Mouse (Mus musculus) right cerebral cortex, postnatal 25 days (tissue): ENCODE results near the gene Polr2l.

Experiments
- DNase-seq: peaks from one replicate; pipeline ENCODE4 v3.0.0; 2022

Gene Polr2l

DNA sequence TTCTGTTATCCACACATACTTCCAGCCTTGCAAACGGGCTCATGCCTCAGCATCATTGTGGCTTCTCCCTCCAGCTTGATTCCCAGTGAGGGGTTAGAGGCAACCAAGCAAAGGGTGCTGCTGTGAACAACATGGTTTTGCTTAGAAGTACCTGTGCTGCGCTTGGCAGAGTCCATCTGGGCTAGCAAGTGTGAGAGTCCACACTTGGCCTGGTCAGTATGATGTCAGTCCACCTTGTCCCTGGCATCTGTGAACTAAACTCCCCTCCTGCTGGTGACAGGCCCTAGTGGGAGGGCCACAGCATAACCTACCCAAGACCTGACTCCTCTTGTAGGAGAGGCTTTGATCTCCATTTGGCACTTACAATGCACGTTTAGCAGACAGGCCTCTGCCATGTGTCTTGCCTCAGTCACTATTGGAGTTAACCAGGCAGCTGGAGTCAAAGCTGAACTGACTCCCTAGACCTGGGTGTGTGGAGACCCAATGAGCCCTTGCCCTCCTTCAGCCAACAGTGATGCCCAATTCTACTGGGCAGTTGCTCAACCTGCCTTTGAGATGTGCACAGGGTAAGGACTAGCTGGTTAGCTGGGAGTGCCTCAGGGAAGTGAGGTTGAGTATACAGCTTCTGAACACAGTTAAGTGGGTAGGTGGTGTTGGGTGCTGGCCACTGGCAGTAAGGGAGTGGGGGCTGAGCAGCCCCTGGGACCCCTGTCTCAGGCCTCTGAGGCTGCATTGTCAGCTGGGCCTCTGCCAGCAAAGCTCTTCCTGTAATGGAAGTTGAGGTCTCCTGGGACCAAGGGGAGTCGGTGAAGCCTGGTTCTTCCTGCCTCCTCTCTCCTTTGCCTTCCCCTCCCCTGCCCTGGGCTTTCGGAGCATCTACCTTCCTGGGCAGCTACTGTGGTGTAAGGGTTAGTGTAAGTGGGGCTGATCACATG, 9.5 kb upstream of the Polr2l start:
- no peak for DNase-seq

DNA sequence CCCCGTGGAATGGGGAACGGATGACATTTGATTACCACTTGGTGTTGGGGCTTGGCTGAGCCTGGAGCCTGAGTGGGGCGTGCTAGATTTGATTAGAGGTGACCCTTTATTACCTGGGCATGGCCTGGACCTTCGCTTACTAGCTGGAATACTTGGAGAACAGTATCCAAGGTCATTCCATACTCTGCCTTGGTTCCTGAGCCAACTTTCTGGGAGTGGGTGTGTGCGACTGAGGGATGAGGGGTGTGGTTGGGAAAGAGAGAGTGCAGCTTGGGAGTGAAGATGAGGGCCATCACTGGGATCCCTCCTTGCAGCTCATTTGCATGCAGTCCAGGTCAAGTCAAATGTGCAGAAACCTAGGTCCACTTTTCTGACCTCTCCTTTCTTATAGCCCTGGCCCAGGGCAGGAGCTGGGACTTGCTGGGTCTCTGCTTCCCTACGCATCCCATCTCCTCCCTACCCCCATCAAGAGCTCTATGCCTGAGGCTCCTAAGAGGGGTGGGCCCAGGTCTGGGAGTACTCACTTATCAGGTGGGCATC, 8.3 kb upstream of the Polr2l start:
- no peak for DNase-seq

DNA sequence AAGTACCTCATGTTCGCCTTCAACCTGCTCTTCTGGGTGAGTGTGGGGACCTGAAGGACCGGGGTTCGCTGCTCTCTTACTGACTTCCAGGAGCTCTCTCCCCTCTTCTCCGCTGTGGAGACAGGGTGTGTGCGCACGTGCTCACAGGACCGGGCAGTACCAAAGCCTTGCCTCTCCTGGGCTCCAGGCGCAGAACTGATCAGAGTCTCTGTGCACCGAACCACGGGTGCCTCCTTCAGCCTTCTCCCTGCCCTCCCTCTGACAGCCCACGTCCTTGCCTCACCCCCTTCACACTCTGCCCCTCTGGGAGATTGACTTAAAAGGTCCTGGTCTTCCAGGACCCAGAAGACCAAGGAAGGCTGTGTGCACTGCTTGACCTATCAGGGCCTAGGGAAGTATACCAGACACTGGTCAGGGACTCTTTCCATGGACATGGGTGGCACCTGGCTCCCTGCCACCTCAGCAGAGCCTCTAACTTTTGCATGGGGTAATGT, 7.6 kb upstream of the Polr2l start:
- DNase-seq = no peak

DNA sequence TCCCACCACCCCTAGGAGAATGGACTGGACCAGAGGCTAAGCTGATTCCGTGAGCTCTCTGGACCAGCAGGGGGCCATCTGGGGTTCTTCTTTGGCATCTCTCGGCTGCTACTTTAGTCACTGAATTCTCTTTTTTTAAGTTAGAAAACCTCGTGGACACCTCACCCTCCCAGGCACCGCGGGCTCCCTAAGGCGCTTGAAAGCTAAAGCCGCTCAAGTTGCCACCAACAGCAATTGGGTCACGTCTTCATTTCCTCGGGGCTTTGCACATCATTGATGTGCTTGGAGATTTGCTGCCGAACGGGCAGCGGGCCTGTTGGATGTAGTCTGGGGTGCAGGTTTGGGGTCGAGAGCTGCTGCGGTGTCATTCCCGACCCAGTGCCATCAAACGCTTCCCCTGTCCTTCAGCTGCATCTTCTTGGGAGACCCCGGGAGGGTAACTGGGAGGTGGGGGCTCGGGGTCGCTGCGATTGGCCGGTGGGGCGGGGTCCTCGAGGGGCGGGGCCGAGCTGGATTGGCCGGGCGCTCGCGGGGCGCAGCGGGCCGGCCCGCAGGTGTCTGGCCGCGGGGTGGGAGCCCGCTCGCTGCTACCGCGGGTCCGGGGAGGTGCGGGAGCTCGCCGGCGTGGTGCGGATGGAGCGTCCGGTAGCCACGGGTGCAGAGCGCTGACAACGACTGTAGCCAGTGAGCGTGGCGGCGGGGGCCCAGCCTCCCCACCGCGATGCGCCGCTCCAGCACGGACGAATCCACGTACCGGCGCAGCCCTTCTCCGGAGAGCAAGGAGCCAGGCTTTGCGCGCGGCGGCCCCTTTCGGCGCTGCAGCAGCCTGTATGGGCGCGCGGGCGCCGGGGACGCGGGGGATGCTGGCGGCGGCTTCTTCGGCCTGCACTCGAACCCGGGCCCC, 6.8 kb upstream of the Polr2l start:
- DNase-seq = peak; percentile 68

DNA sequence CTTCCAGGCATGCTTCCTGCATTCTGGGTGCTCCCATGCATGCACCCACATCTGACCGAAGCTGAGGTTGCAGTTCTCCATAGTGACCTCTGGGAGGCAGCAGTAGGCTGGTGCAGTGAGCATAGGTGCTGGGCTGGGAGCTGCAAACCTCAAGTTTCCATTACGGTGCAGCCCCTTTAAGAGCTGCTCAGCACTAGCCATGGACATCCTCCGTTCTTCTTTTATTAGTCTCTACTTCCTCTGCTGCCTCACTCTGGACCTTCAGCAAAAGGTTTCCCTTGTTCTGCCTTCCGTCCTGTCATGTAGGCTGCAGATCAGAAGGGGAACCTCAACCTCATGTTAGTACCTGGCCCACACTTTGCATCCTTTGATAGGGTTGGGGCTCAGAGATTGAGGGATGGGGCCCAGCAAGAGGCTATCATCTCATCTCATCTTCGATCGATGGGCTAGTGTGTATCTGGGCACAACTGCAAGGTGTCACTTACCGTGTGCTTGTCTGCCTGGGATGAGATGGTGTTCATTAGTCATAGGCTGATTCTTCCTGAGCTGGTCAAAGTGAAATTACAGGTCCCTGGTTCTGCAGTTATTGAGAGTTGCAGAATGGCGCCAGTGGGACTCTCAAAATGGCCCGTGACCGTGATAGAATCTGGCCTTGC, 6.0 kb upstream of the Polr2l start:
- peak; percentile 75 for DNase-seq

DNA sequence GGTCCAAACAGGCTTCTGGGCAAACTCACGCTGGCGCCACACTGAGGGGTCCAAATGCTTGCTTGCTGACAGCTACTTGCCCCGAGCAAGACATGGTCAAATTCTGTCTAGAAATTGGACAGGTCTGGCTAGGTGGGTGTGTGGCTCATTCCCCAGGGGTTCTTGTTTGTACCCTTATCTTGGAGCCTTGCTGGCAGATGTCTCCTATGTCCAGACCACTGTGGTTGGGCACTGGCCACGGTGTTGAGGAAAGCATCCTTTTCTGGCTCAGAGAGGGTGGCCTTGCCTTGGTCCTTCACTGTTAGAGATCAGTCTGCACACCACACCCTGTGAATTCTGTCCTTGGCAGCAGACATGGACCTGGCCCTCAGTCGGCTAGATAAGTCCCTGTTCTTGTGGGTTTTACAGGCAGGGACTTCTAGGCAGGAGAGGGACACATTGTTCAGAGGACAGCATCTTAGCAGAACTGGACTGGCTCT, 3.4 kb upstream of the Polr2l start:
- DNase-seq = no peak

DNA sequence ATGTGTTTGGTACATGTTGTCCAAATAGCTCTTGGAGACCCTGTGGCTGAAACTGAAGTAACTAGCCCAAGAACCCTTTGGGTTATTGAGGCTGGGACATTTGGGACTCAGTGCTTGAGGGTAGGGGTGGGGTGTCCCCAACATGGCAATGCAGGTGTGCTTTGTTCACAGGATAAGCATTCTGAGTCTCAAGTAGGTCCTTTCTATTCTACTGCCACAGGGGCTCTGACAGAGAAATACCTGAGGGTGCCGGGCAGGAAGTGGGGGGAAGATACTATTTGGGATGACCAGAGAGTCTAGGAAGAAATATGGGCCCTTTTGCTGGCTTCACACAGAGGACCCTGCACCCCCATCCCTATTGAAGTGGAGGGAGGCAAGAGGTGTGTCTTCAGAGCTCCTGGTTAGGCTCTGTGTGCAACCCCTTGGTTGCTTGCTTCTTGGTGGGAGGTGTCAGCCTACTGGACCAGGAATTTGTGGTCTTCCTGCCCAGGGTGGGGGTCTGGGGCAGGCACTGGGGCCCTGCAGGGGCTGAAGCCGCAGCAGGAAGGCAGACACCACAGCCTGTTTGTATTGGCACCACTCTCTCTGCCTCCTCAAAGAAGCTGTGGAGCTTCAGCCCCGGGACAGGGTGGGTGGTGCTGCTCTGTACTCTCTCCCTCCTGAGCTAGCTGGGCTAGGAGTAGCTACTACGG, 2.8 kb upstream of the Polr2l start:
- DNase-seq = no peak

DNA sequence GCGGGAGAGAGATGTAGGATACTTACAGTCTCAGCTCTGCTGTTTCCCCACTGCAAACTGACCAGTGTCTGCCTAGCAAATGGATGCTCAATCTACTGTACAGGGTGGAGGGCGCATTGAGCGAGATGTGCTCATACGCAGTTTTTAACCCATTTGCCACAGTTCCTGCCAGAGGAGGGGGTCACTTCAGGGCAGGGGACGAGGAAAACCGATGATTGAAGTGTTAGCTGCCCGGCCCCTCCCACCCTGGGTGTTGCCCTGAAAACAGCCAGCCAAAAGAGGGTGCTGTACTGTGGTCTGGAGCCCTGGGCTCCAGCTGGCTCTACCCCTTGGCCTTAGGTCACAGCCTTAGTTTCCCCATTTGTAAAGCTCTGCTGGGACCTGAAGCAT, 2.0 kb upstream of the Polr2l start:
- no peak for DNase-seq

DNA sequence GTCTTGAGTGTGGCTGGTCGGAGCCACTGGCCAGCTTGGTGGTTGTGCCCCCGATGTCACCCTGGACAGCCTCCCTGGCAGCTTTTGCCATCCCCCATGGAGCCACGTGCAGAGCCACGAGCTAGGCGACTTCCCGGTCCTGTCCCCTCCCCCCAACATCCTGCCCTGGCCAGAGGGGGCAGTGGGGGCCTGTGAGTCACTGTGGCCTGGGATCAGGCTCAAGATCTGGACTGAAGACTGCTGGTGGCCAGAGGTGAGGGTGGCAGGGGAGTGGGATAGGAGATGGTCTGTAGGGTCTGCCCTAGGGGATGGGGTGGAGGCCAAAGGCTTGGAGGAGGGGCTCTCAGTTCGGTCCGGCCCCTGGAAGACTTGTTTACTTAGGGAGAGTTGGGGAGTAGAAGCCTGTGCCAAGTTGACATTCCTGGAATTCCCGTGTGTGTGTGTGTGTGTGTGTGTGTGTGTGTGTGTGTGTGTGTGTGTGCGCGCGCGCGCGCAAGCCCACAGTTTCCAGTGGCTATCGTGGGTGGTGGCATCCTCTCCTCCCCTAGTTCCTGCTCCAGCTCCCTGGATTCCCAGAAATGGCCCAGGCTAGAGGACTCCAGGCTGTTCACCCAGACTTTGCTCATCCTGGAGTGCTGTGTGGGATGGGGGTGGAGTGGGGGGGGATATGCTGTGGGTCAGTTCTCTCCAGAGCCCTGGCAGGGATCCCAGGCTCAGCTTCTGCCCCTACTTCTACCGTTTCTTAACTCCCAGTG, 1.5 kb upstream of the Polr2l start:
- DNase-seq = no peak

DNA sequence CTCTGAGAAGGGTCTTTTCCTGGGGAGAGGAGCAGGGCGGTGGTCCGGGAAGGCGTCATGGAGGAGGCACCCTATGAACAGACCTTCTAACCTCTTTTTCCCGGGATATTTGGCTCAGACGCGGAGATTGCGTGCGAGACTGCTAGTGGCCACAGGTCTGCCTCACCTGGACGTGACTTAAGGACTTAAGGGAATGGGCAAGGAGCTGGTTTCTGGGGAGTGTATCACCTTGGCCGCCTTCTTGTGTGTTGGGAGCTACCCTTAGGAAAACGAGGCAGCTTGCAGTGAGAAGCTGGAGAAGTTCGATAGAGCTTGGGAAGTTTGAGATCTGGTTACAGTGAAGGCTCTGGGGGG, 850 bp upstream of the Polr2l start:
- DNase-seq = no peak

DNA sequence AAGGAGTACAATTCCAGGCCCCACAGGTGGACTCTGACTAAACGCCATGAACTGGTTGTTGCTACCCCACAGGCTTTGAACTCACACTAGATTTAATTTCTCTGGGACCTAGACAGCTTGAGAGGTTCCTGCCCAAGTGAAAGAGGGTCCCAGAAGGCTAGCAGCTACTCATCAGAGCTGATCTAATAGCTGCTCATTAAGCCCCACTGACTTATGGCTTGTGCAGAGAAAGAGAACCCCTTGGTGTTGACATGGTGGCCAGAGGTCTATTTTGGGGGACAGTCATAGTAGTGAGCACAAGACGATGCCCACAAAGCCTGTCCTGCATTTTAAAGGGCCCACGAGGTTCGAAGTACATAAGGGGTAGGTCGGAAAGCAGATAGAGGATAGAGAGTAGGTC, 772 bp downstream of the Polr2l start:
- no peak for DNase-seq

DNA sequence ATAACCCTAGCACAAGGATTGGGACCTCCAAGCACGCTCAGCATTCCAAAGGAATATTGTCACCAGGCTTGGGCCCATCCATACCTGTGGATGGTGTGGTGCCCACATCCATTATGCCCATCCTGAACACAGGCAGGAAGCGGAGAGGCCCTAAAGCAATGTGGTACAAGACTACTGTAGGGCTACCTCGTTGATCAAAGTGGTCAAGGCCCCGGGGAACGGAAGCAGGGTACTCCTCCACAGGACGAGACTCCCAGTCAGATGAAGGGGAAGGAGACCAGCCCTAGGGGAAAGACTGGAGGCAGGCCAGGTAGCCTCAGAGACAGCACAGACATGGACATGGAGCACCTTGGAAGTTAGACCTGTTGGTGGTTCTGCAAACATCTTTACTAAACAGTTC, 2.2 kb downstream of the Polr2l start:
- no peak for DNase-seq

DNA sequence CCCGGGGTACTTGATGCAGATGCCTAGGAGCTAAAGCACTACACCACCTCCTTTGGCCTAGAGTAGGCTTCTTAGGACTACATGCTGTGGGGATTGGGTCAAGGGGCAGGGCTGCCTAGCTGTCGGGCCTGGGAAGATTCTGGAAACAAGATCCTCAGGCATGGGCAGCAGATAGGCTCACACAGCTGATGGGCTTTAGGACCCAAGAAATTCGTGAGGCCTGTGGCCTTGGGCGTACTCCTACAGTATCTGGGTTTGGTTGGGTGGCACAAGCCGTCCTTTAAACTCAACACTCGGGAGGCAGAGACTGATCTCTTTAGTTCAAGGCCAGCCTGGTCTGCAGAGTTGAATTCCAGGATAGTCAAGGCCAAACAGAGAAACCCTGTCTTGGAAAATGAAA, 2.7 kb downstream of the Polr2l start:
- no peak for DNase-seq

DNA sequence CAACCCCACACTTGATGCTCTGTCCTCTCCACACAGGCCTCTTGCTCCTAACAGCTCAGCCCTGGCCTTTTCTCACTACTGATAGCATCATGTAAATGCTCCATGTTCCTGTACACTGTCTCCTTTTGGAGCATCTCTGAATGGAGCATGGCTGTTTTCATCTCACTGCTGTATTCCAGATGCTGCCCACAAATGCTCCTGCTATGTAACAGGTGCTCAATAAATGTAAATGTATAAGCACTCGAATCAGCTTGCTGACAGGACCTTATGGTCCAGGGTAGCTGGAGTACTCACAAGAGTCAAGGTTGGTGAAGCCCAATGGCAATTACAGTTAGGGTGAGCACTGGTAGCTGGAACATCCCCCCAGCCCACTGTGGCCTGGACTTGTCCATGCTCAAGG, 3.7 kb downstream of the Polr2l start:
- DNase-seq = no peak

DNA sequence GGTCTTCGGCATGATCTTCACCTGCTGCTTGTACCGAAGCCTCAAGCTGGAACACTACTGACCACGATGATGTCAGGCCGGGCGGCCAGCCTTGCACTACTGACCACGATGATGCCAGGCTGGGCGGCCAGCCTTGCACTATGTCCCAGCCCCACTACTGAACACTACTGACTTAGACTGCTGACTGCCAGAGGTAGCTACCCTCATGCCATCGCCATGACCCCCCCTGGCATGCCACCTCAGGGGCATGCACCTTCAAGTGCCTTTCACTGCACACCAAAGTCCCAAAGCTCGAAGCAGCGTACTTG, 4.3 kb downstream of the Polr2l start:
- DNase-seq = no peak

DNA sequence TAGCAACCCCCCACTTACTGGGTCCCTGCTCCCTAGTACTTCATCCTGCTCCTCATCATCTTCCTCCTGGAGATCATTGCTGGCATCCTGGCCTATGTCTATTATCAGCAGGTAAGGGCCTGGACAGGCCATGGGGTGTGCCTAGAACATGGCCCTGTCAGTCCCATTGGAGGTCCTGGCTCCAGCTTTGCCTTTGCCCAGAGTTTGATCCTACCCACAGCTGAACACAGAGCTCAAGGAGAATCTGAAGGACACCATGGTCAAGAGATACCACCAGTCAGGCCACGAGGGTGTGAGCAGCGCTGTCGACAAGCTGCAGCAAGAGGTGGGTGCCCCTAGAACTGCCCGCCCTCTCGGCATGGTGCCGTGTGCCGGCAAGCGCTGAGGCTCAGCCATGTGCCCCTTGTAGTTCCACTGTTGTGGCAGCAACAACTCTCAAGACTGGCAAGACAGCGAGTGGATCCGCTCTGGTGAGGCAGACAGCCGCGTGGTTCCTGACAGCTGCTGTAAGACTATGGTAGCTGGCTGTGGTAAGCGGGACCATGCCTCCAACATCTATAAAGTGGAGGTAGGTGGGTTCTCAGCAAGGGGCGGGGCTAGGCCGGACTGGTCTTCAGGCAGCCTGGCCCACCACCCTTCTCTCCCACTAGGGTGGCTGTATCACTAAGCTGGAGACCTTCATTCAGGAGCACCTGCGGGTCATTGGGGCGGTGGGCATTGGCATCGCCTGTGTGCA, 4.9 kb downstream of the Polr2l start:
- no peak for DNase-seq

DNA sequence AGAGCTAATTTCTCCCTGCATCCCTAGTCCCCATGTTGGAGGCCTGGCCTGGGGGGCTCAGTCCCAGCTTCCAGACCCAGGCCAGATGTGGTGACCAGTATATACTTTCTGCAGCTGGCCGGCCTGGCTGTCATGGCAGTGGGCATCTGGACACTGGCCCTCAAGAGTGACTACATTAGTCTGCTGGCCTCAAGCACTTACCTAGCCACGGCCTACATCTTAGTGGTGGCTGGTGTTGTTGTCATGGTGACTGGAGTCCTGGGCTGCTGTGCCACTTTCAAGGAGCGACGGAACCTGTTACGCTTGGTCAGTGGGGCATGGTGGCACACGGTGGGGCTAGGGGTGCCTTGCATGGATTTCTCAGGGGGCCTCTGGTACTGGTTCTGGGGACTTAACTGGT, 5.6 kb downstream of the Polr2l start:
- DNase-seq = no peak

DNA sequence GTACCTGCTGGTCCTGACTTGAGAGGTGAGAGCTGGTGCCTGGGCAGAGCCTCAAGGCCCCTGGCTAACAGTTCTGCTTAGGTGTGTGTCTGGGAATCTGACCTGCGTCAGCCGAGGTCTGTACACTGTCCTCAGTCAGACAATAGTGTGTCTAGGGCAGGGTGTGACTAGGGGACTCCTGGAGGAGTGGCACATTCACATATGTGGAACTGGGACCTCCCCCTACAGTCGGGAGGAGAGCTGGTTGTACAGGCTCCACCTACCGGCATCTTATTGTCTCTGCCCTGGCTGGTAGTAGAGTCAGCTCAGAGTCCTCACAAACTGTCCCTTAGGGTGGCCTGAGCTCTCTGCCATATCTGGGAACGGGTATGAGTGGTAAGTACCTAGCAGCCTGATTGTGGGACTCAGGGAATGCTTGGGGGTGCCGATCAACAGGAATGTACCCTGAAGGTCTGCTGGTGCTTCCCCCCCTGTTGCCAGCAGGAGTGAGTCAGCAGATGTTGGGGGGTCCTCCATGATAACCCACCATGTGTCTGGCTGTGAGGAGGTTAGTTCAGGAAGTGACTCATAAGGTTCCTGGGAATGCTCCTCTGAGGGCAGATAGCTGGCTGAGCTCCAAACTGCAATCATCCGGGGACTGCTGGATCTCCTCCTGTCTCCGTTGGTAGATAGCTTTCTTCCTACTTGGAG, 6.3 kb downstream of the Polr2l start:
- DNase-seq = no peak

DNA sequence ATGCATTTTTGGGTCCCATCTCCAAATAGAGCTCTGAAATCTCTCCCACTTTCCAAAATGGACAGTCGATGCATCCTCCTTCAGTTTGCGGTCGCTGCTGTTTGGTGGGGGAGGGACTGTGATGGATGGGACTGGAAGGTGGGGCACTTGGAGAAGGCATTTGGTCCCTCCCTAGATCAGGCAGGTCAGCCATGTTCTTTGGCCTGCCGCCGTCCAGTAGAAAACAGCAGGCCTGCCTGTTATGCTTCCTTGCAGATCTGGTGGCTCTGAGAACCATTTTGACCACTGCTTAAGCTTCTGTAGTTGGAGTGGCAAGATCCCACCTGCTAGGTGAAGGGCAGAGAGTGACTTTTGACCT, 6.8 kb downstream of the Polr2l start:
- no peak for DNase-seq

DNA sequence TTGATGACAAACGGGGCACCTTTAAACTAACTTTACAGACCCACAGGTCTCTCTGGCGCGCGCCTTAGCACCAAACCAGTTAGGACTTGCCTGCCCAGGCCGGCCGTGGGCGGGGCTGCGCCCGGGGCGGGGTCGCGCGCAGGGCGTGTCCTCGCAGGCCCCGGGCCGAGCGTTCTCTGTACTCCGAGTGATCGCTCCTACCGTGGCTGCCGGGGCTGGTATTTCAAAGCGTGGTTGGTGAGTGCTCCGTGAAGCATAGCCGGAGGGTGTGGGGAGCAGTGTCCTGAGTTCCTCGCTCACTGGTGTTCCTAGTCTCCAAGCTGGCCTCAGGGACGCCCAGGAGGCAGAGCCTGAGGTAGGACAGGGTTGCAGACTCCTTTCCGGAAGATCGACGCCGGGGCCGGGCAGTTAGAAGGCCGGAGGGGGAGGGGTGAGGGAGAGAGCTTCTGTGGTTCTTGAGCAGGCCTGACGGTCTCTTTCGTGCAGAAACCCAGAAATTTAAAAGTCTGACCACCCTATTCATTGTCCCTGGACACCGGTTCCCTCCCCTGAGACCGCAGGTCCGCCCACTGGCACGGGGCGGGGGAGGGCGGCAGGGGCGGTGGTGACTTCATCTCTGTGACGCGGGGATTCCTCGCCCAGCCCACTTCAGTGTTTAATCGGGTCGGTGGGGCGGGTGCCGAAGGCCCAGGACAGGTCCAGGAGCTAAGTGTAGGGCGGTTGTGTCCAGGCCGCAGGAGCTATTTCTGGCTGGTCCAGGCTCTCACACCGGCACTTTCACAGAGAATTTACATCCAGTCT, 7.5 kb downstream of the Polr2l start, which contains the start of gene Cd151:
Gene Cd151, plus strand, starts transcription at position 163 of the 801 bp plus-strand sequence.
- DNase-seq = peak; percentile 68
